Mouse (Mus musculus) E14TG2a.4 (cell line): ENCODE measurements around the gene Rps29.
"Not testable (repeated sequence)": the region's sequence is repeated elsewhere in the genome, so short reads cannot be mapped to it uniquely, and the experiment has no call there.

Experiments used
- H3K27me3 ChIP-seq: 2 replicates; pipeline ENCODE4 v1.6.1; 2014; ENCODE audit warnings: low read length, control low read depth; ENCODE audit not compliant: insufficient read depth
- H3K36me3 ChIP-seq: 2 replicates; pipeline ENCODE4 v1.6.1; 2014; ENCODE audit warnings: low read length, control low read depth; ENCODE audit not compliant: insufficient read depth
- H3K4me1 ChIP-seq: replicated peaks from 2 replicates; pipeline ENCODE4 v1.6.1; 2014; ENCODE audit warnings: low read depth, low read length, control low read depth
- H3K4me3 ChIP-seq: replicated peaks from 2 replicates; pipeline ENCODE4 v1.5.1; 2014; ENCODE audit warnings: mild to moderate bottlenecking, low read length
- H3K9me3 ChIP-seq: 2 replicates; pipeline ENCODE4 v1.6.1; 2014; ENCODE audit warnings: low read length, control low read depth
- CTCF ChIP-seq: conservative IDR thresholded peaks from 2 replicates; pipeline ENCODE4 v1.5.1; 2014; ENCODE audit warnings: low read length
- NANOG ChIP-seq: IDR thresholded peaks from 2 replicates; pipeline ENCODE4 v1.6.1; 2014; ENCODE audit warnings: borderline replicate concordance, low read length, mixed read lengths
- POU5F1 ChIP-seq: IDR thresholded peaks from 2 replicates; pipeline ENCODE4 v1.6.1; 2014; ENCODE audit warnings: low read length, borderline replicate concordance

The Rps29 gene

GRCm38 (mm10) chr12:69183583-69184308 is 24.8 kb upstream of the Rps29 start, which contains the start of the genes Rpl36al and Mgat2:
Gene Rpl36al (minus strand): TSS chr12:69184083.
Gene Mgat2 (plus strand): TSS chr12:69184157.
- H3K9me3 ChIP-seq = no peaks in the 10 kb centered on the region
- TF ChIP-seq CTCF = no peak
- H3K4me3 ChIP-seq = peak within 1 kb of the TSS; percentile 98
- peaks cover 48% of the 10 kb centered on the region for H3K36me3 ChIP-seq
- H3K27me3 ChIP-seq = no peaks in the 10 kb centered on the region; the same call in 1 of the 2 replicates
- peaks cover 61% of the 10 kb centered on the region for H3K4me1 ChIP-seq

- Histone ChIP-seq H3K27me3 (no peaks in the 10 kb centered on the region; the same call in 1 of the 2 replicates), H3K4me1 (peaks cover 47% of the 10 kb centered on the region), H3K9me3 (0 out of 2 replicates have a peak, but pooled peaks cover 5% of the 10 kb centered on the region), H3K4me3 (no peak overlapping the region), H3K36me3 (peaks cover 38% of the 10 kb centered on the region)
- no peak for TF ChIP-seq POU5F1
- no peak for TF ChIP-seq NANOG
- no peak for TF ChIP-seq CTCF
These were observed 22.8 kb upstream of the Rps29 start for GRCm38 (mm10) chr12:69181800-69182199.

- peaks cover 45% of the 10 kb centered on the region for H3K36me3 ChIP-seq
- 0 out of 2 replicates have a peak overlapping the region, but pooled peaks have one; percentile 27 for H3K4me3 ChIP-seq
- H3K4me1 ChIP-seq = peaks cover 28% of the 10 kb centered on the region
- H3K27me3 ChIP-seq = no peaks in the 10 kb centered on the region
- TF ChIP-seq CTCF (no peak), NANOG (no peak)
- H3K9me3 ChIP-seq = 0 out of 2 replicates have a peak, but pooled peaks cover 5% of the 10 kb centered on the region
These were observed 20.4 kb upstream of the Rps29 start for GRCm38 (mm10) chr12:69179371-69179770.

- no peaks in the 10 kb centered on the region for H3K27me3 ChIP-seq
- peaks cover 58% of the 10 kb centered on the region for H3K36me3 ChIP-seq
- peaks cover 27% of the 10 kb centered on the region for H3K4me1 ChIP-seq
- no peak for TF ChIP-seq NANOG
- TF ChIP-seq POU5F1 = no peak
- TF ChIP-seq CTCF = no peak
- H3K4me3 ChIP-seq = no peak overlapping the region
- 0 out of 2 replicates have a peak, but pooled peaks cover 5% of the 10 kb centered on the region for H3K9me3 ChIP-seq
These were observed 18.5 kb upstream of the Rps29 start for GRCm38 (mm10) chr12:69177526-69177925.

GRCm38 (mm10) chr12:69175975-69176374 is 17.0 kb upstream of the Rps29 start:
- H3K36me3 ChIP-seq = peaks cover 61% of the 10 kb centered on the region
- TF ChIP-seq NANOG = no peak
- no peak for TF ChIP-seq POU5F1
- TF ChIP-seq CTCF = no peak
- H3K4me3 ChIP-seq = no peak overlapping the region
- H3K9me3 ChIP-seq = 0 out of 2 replicates have a peak, but pooled peaks cover 5% of the 10 kb centered on the region
- no peaks in the 10 kb centered on the region for H3K27me3 ChIP-seq
- H3K4me1 ChIP-seq = peaks cover 23% of the 10 kb centered on the region

- H3K27me3 ChIP-seq = no peaks in the 10 kb centered on the region
- peaks cover 49% of the 10 kb centered on the region for H3K36me3 ChIP-seq
- no peaks in the 10 kb centered on the region for H3K9me3 ChIP-seq
- peaks cover 33% of the 10 kb centered on the region for H3K4me1 ChIP-seq
- no peak overlapping the region for H3K4me3 ChIP-seq
- TF ChIP-seq CTCF (no peak), POU5F1 (no peak), NANOG (no peak)
These were observed 12.3 kb upstream of the Rps29 start for GRCm38 (mm10) chr12:69171307-69171706.

- Histone ChIP-seq H3K4me3 (peak within 1 kb of the TSS; percentile 98), H3K9me3 (no peaks in the 10 kb centered on the region), H3K4me1 (peaks cover 48% of the 10 kb centered on the region), H3K36me3 (peaks cover 23% of the 10 kb centered on the region), H3K27me3 (no peaks in the 10 kb centered on the region)
- TF ChIP-seq NANOG = no peak
- no peak for TF ChIP-seq CTCF
- TF ChIP-seq POU5F1 = no peak
These were observed 9.6 kb upstream of the Rps29 start, which contains the start of gene Lrr1 for GRCm38 (mm10) chr12:69168461-69169106. Gene Lrr1 (plus strand): TSS chr12:69168814.

- TF ChIP-seq NANOG (no peak), POU5F1 (no peak), CTCF (no peak)
- peaks cover 53% of the 10 kb centered on the region for H3K4me1 ChIP-seq
These were observed 8.9 kb upstream of the Rps29 start for GRCm38 (mm10) chr12:69167656-69168460.

GRCm38 (mm10) chr12:69166861-69167581 is 8.0 kb upstream of the Rps29 start:
- H3K4me3 ChIP-seq, H3K9me3 ChIP-seq, H3K27me3 ChIP-seq: not testable (repeated sequence)
- Histone ChIP-seq H3K36me3 (peaks cover 10% of the 10 kb centered on the region), H3K4me1 (peaks cover 50% of the 10 kb centered on the region)

More at GRCm38 (mm10) chr12:69167656-69168460, 8.9 kb upstream of the Rps29 start:
- Histone ChIP-seq H3K36me3 (peaks cover 15% of the 10 kb centered on the region), H3K4me3 (peak overlapping the region; percentile 98), H3K27me3 (no peaks in the 10 kb centered on the region), H3K9me3 (no peaks in the 10 kb centered on the region)
